Comparison of ENCODE assay signal across 27 mouse cellular contexts in genomic region chr7:112457373-112457772, GRCm38 (mm10).
"Had no signal": no experiment of that assay in that cellular context is flagged by ENCODE, and none has a peak within 500 bp of the region (broad histone marks: within the 10 kb centered on the region; RNA-seq: fewer than 3 reads in every experiment).

No protein-coding gene starts in this region.

- H3K9ac ChIP-seq: heart, embryonic 13.5 days; heart, embryonic 15.5 days; hindbrain, embryonic 13.5 days; hindbrain, embryonic 15.5 days; kidney, embryonic 15.5 days; limb, embryonic 13.5 days; limb, embryonic 15.5 days; liver, embryonic 13.5 days had no signal

- ATAC-seq: hindbrain, postnatal 0 days; intestine, embryonic 16.5 days had no signal

- H3K36me3 ChIP-seq: heart, embryonic 13.5 days; heart, embryonic 15.5 days; hindbrain, embryonic 13.5 days; hindbrain, embryonic 15.5 days; kidney, embryonic 15.5 days; limb, embryonic 13.5 days; limb, embryonic 15.5 days; liver, embryonic 13.5 days had no signal

- H3K4me2 ChIP-seq: heart, embryonic 11.5 days; heart, embryonic 13.5 days; heart, embryonic 15.5 days; hindbrain, embryonic 13.5 days; hindbrain, embryonic 15.5 days; kidney, embryonic 15.5 days; limb, embryonic 13.5 days; limb, embryonic 15.5 days; liver, embryonic 13.5 days had no signal

- DNase-seq: gastrocnemius, adult 2 months; gastrocnemius, postnatal 10 days; gastrocnemius, postnatal 25 days; heart, adult 11 months; heart, adult 2 months; heart, postnatal 14 days; heart, postnatal 36 days; kidney, adult 11 months; kidney, adult 2 months; kidney, adult 9 months; kidney, postnatal 14 days; kidney, postnatal 36 days; layer of hippocampus, adult 9-11 months; layer of hippocampus, postnatal 36 days; left cerebral cortex, postnatal 4 days; liver, embryonic 13.5 days had no signal

- H3K4me3 ChIP-seq: gastrocnemius, adult 2 months; heart, adult 2 months; heart, embryonic 13.5 days; heart, embryonic 15.5 days; hindbrain, embryonic 13.5 days; hindbrain, embryonic 15.5 days; kidney, embryonic 15.5 days; limb, embryonic 13.5 days; limb, embryonic 15.5 days; liver, embryonic 13.5 days had no signal

- H3K27ac ChIP-seq: gastrocnemius, adult 2 months; heart, adult 2 months; heart, embryonic 13.5 days; heart, embryonic 15.5 days; hindbrain, embryonic 13.5 days; hindbrain, embryonic 15.5 days; hindbrain, postnatal 0 days; kidney, embryonic 15.5 days; kidney, postnatal 0 days; limb, embryonic 13.5 days; limb, embryonic 15.5 days; liver, embryonic 13.5 days had no signal

- H3K27me3 ChIP-seq: heart, embryonic 13.5 days; heart, embryonic 15.5 days; hindbrain, embryonic 15.5 days; kidney, embryonic 15.5 days; limb, embryonic 13.5 days; limb, embryonic 15.5 days; liver, embryonic 13.5 days had no signal

- H3K9me3 ChIP-seq: heart, embryonic 13.5 days; heart, embryonic 15.5 days; hindbrain, embryonic 13.5 days; hindbrain, embryonic 15.5 days; kidney, embryonic 15.5 days; limb, embryonic 13.5 days; limb, embryonic 15.5 days; liver, embryonic 13.5 days had no signal

- H3K4me1 ChIP-seq: liver, embryonic 13.5 days had no signal
